Mouse (Mus musculus): ENCODE data around the gene Thbs4. TPM values are rescaled to one million over a fixed set of nuclear protein-coding genes. Genes with fewer than 3 reads are reported as not detected.

The Thbs4 gene
- polyA plus RNA-seq, 1 experiment from 2014 or later = 4.8 TPM

DNA sequence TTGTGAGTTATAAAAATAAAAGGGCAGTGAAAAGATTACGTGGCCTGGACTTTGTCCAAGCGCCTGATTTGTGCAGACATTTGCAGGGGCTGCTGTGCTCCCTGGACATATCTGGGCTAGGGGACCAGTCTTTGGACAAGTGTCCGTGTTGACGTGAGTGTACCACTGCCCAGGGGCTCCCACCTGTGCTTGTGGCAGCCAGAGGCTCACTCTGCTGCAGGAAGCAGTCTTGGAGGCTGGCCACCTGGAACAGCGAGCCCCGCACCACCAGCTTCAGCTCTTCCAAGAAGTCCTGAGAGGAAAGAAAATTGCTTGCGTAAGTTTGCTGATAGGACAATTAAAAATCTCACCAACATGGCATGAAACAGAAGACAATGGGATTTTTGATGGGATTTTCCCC lies 18.7 kb downstream of the Thbs4 start:
- H3K4me2 ChIP-seq (replicated peaks; ENCODE audit: low read depth, low read length) = no peak overlapping the region
- ATAC-seq (ENCODE audit: insufficient number of reproducible peaks, insufficient read depth, low FRiP score, low read depth) = no peak
- no peak overlapping the region for H3K9ac ChIP-seq (replicated peaks; ENCODE audit: low read depth, low read length)
- H3K4me1 ChIP-seq (ENCODE audit: control insufficient read depth, insufficient read depth, low read length) = no peaks in the 10 kb centered on the region
- WGBS = 80% methylated on average over 7 of the region's 7 CpGs
- no peaks in the 10 kb centered on the region for H3K9me3 ChIP-seq (ENCODE audit: control insufficient read depth, low read depth, low read length)
- no peaks in the 10 kb centered on the region for H3K27me3 ChIP-seq (ENCODE audit: control insufficient read depth, insufficient read depth, low read length)
- H3K27ac ChIP-seq (ENCODE audit: low read length) = no peak overlapping the region
- H3K4me3 ChIP-seq (ENCODE audit: low read depth, low read length) = no peak overlapping the region
- no peaks in the 10 kb centered on the region for H3K36me3 ChIP-seq (ENCODE audit: control insufficient read depth, insufficient read depth, low read length)

DNA sequence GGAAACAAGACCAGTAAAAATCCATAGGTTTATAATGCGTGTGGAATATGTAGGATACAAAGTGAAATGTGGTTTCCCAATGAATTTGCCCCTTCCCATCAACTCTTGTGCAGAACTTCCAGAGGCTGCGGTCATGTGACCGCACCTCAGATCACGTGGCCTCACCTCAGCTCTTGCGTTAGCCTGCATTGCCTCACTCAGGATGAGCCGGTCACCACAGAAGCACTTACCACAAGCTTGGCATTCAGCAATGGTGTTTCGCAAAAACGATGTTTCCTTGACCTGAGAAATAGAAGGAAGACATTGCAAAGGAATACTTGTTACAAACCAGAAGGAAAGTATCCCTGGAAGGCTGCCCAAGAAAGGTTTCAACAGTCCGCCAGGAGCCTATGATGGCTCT lies 19.7 kb downstream of the Thbs4 start:
- 94% methylated on average over 9 of the region's 9 CpGs for WGBS
- Histone ChIP-seq H3K4me2 (replicated peaks; ENCODE audit: low read depth, low read length) (no peak overlapping the region), H3K9ac (replicated peaks; ENCODE audit: low read depth, low read length) (no peak overlapping the region), H3K4me1 (ENCODE audit: control insufficient read depth, insufficient read depth, low read length) (no peaks in the 10 kb centered on the region), H3K27ac (ENCODE audit: low read length) (no peak overlapping the region), H3K36me3 (ENCODE audit: control insufficient read depth, insufficient read depth, low read length) (no peaks in the 10 kb centered on the region), H3K27me3 (ENCODE audit: control insufficient read depth, insufficient read depth, low read length) (no peaks in the 10 kb centered on the region), H3K9me3 (ENCODE audit: control insufficient read depth, low read depth, low read length) (no peaks in the 10 kb centered on the region), H3K4me3 (ENCODE audit: low read depth, low read length) (no peak overlapping the region)
- ATAC-seq (ENCODE audit: insufficient number of reproducible peaks, insufficient read depth, low FRiP score, low read depth) = no peak

DNA sequence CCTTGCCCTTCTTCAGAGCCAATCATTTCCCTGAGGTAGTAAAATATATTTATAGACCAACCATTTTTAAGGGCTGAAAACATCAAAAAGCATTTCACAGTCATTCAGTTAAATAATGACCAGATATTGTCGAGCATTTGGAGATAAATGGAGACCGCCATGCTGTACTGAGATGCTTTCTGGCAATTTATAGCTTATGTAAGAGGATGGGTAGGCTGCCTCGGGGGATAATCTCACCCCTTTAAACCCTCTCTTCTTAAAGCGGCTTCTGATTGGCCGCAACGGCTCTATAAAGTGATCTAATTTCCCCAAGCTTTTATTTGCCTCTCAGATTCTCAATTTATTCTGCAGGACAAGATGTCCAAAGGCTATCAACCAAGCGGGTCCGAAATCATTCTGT lies 22.1 kb downstream of the Thbs4 start:
- H3K4me2 ChIP-seq (replicated peaks; ENCODE audit: low read depth, low read length) = no peak overlapping the region
- H3K4me3 ChIP-seq (ENCODE audit: low read depth, low read length) = no peak overlapping the region
- no peak overlapping the region for H3K9ac ChIP-seq (replicated peaks; ENCODE audit: low read depth, low read length)
- H3K9me3 ChIP-seq (ENCODE audit: control insufficient read depth, low read depth, low read length) = no peaks in the 10 kb centered on the region
- no peaks in the 10 kb centered on the region for H3K4me1 ChIP-seq (ENCODE audit: control insufficient read depth, insufficient read depth, low read length)
- ATAC-seq (ENCODE audit: insufficient number of reproducible peaks, insufficient read depth, low FRiP score, low read depth) = no peak
- H3K27me3 ChIP-seq (ENCODE audit: control insufficient read depth, insufficient read depth, low read length) = no peaks in the 10 kb centered on the region
- H3K36me3 ChIP-seq (ENCODE audit: control insufficient read depth, insufficient read depth, low read length) = no peaks in the 10 kb centered on the region
- H3K27ac ChIP-seq (ENCODE audit: low read length) = no peak overlapping the region
- 85% methylated on average over 8 of the region's 8 CpGs for WGBS

DNA sequence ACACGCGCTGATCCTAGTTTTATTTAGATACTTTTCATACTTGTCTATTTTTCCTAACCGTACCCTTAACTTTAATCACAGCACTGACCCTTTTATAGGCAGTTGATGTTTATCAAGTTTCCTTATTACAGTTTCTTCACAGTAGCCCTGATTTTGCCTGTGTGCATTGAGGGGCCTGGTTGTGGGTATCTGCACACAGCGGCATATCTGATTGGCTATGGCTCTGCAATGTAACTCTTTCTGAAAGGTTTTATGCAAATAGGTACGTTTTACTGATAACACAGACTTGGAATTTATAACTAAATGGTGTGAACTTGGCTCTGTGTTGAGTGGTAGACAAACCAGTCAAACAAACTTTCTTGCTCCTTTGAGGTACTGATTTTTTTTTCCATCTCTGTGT lies 23.1 kb downstream of the Thbs4 start:
- WGBS = 83% methylated on average over 5 of the region's 5 CpGs
- no peak overlapping the region for H3K9ac ChIP-seq (replicated peaks; ENCODE audit: low read depth, low read length)
- no peaks in the 10 kb centered on the region for H3K36me3 ChIP-seq (ENCODE audit: control insufficient read depth, insufficient read depth, low read length)
- no peak overlapping the region for H3K27ac ChIP-seq (ENCODE audit: low read length)
- no peak overlapping the region for H3K4me2 ChIP-seq (replicated peaks; ENCODE audit: low read depth, low read length)
- H3K4me1 ChIP-seq (ENCODE audit: control insufficient read depth, insufficient read depth, low read length) = no peaks in the 10 kb centered on the region
- no peaks in the 10 kb centered on the region for H3K27me3 ChIP-seq (ENCODE audit: control insufficient read depth, insufficient read depth, low read length)
- H3K4me3 ChIP-seq (ENCODE audit: low read depth, low read length) = no peak overlapping the region
- no peak for ATAC-seq (ENCODE audit: insufficient number of reproducible peaks, insufficient read depth, low FRiP score, low read depth)
- H3K9me3 ChIP-seq (ENCODE audit: control insufficient read depth, low read depth, low read length) = no peaks in the 10 kb centered on the region

DNA sequence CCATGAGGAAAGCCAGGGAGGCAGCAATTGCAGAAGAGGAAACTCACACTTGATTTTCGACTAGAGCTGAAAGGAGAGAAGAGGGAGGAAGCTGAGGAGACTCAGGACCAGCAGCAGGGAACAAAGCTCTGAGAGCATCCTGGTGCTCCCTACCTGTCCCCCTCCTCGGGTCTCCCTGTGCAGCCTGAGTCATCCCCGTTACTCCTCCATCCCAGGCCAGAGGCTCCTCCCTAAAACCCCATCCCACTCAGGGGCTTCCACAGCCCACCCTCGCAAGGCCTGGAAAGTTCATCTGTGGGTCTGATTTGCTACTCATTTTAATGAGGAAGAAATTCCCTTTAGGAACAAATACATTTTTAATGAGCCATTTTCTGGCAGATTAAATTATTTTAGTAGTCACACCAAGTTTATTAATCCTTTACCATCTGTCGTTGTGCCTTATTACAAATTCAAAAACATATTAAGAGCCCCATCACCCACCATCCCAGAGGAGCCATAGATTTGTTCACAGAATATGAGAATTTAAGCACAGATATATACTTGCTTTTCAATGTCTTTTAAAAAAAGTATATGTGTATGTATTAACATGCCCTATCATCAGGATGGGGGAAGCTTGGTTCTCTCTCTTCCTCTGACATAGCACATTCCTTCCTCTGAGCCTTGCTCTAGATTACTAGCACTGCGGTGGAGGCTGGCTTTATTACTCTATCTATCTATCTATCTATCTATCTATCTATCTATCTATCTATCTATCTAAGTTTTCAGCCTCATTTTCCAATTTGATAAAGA lies 29.0 kb downstream of the Thbs4 start:
- no peaks in the 10 kb centered on the region for H3K27me3 ChIP-seq (ENCODE audit: control insufficient read depth, insufficient read depth, low read length)
- no peak overlapping the region for H3K27ac ChIP-seq (ENCODE audit: low read length)
- H3K4me1 ChIP-seq (ENCODE audit: control insufficient read depth, insufficient read depth, low read length) = no peaks in the 10 kb centered on the region
- H3K36me3 ChIP-seq (ENCODE audit: control insufficient read depth, insufficient read depth, low read length) = no peaks in the 10 kb centered on the region
- WGBS = 74% methylated on average over 6 of the region's 6 CpGs
- no peak overlapping the region for H3K4me2 ChIP-seq (replicated peaks; ENCODE audit: low read depth, low read length)
- no peak overlapping the region for H3K4me3 ChIP-seq (ENCODE audit: low read depth, low read length)
- no peaks in the 10 kb centered on the region for H3K9me3 ChIP-seq (ENCODE audit: control insufficient read depth, low read depth, low read length)
- no peak for ATAC-seq (ENCODE audit: insufficient number of reproducible peaks, insufficient read depth, low FRiP score, low read depth)
- no peak overlapping the region for H3K9ac ChIP-seq (replicated peaks; ENCODE audit: low read depth, low read length)

DNA sequence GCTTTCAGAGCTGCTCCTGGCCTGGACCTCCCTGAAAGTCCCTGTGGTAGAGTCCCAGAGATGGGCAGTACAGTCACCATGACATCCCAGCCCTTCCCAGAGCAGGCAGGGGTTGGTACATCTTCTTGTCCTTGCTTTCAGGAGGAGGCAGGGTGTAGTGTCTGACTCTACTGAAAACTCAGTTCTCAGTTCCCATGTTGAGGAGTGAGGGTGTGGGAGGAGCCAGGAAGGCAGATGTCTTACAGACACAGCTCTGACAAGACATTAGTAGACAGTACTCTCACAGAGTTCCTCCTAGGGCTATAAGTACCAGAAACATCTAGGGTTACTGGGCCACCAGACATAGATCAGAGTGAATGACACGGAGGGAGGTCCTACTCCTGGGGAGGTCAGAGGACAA lies 32.3 kb downstream of the Thbs4 start:
- Histone ChIP-seq H3K4me1 (ENCODE audit: control insufficient read depth, insufficient read depth, low read length) (no peaks in the 10 kb centered on the region), H3K27ac (ENCODE audit: low read length) (no peak overlapping the region), H3K9me3 (ENCODE audit: control insufficient read depth, low read depth, low read length) (no peaks in the 10 kb centered on the region), H3K27me3 (ENCODE audit: control insufficient read depth, insufficient read depth, low read length) (no peaks in the 10 kb centered on the region), H3K4me2 (replicated peaks; ENCODE audit: low read depth, low read length) (no peak overlapping the region), H3K9ac (replicated peaks; ENCODE audit: low read depth, low read length) (no peak overlapping the region), H3K36me3 (ENCODE audit: control insufficient read depth, insufficient read depth, low read length) (no peaks in the 10 kb centered on the region), H3K4me3 (ENCODE audit: low read depth, low read length) (no peak overlapping the region)
- ATAC-seq (ENCODE audit: insufficient number of reproducible peaks, insufficient read depth, low FRiP score, low read depth) = no peak
- 67% methylated on average over 1 of the region's 1 CpGs for WGBS

DNA sequence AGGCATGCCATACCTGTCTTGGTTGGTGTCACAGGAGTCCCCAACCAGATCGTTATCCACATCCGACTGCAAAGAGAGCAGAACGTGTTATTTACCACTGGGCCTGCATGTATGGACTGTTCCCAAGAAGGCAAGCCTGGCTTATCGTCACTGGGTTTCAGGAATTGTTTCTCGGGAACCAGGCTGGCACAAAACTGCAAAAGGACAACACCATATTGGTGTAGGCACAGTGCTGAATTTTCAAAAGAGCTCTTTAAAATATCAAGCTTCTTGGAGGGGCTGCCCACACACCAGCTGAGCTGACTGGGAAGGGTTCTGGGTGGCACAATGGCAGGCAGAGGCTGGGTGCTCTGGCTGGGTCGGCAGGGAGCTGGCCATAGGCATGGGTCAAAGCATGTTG lies 34.1 kb downstream of the Thbs4 start:
- H3K9ac ChIP-seq (replicated peaks; ENCODE audit: low read depth, low read length) = no peak overlapping the region
- no peak overlapping the region for H3K4me2 ChIP-seq (replicated peaks; ENCODE audit: low read depth, low read length)
- no peak for ATAC-seq (ENCODE audit: insufficient number of reproducible peaks, insufficient read depth, low FRiP score, low read depth)
- no peak overlapping the region for H3K4me3 ChIP-seq (ENCODE audit: low read depth, low read length)
- H3K36me3 ChIP-seq (ENCODE audit: control insufficient read depth, insufficient read depth, low read length) = no peaks in the 10 kb centered on the region
- no peaks in the 10 kb centered on the region for H3K4me1 ChIP-seq (ENCODE audit: control insufficient read depth, insufficient read depth, low read length)
- H3K27me3 ChIP-seq (ENCODE audit: control insufficient read depth, insufficient read depth, low read length) = no peaks in the 10 kb centered on the region
- WGBS = 92% methylated on average over 6 of the region's 6 CpGs
- no peaks in the 10 kb centered on the region for H3K9me3 ChIP-seq (ENCODE audit: control insufficient read depth, low read depth, low read length)
- no peak overlapping the region for H3K27ac ChIP-seq (ENCODE audit: low read length)

DNA sequence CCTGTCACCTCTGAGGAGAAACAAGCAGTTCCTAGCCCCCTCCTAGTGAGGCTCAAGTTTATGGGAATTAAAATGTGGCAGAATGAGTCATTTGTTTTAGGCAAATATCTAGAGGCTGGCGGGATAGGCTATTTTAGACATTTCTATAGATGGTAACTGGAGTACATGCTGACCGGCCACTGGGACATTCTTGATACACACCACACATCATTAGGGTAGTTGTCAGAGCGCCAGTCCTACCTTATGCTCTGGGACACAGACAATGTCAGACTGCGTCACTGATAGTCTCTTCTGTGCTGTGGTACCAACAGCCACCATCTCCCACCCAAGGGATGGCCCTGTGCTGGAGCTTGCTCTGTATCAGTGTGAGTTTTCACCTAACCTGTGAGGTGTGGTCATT lies 35.5 kb downstream of the Thbs4 start:
- Histone ChIP-seq H3K4me2 (replicated peaks; ENCODE audit: low read depth, low read length) (no peak overlapping the region), H3K9ac (replicated peaks; ENCODE audit: low read depth, low read length) (no peak overlapping the region), H3K4me3 (ENCODE audit: low read depth, low read length) (no peak overlapping the region), H3K36me3 (ENCODE audit: control insufficient read depth, insufficient read depth, low read length) (no peaks in the 10 kb centered on the region), H3K4me1 (ENCODE audit: control insufficient read depth, insufficient read depth, low read length) (no peaks in the 10 kb centered on the region), H3K9me3 (ENCODE audit: control insufficient read depth, low read depth, low read length) (no peaks in the 10 kb centered on the region), H3K27ac (ENCODE audit: low read length) (no peak overlapping the region), H3K27me3 (ENCODE audit: control insufficient read depth, insufficient read depth, low read length) (no peaks in the 10 kb centered on the region)
- WGBS = 84% methylated on average over 4 of the region's 4 CpGs
- no peak for ATAC-seq (ENCODE audit: insufficient number of reproducible peaks, insufficient read depth, low FRiP score, low read depth)

DNA sequence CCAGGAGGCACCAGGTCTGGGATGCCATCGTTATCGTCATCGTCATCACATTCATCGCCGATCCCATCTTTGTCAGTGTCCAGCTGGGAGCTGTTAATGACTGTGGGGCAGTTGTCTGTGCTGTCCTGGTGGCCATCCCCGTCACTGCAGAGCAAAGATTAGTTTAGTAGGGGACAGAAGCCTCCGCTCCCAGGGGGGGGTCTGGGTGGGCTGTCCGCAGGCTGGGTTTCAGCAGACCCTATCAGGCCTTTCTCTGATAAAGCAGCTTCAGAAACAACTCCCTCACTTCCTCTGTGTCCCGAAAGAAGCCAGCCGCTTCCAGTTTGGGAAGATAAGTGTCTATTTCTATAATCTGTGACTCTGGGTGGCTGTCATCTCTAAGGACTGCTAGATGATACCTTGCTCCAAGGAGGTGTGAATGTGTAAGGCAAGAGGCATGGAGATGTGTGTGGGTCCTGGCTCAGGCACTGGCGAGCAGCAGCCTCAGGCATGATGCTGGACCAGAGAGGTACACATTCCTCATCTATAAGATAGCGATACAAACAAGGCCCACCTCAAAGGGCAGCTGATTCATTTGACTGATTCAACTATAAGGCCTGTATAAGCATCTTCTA lies 36.5 kb downstream of the Thbs4 start:
- no peak for ATAC-seq (ENCODE audit: insufficient number of reproducible peaks, insufficient read depth, low FRiP score, low read depth)
- no peak overlapping the region for H3K4me3 ChIP-seq (ENCODE audit: low read depth, low read length)
- WGBS = 84% methylated on average over 12 of the region's 12 CpGs
- H3K9me3 ChIP-seq (ENCODE audit: control insufficient read depth, low read depth, low read length) = no peaks in the 10 kb centered on the region
- H3K9ac ChIP-seq (replicated peaks; ENCODE audit: low read depth, low read length) = no peak overlapping the region
- no peak overlapping the region for H3K4me2 ChIP-seq (replicated peaks; ENCODE audit: low read depth, low read length)
- no peaks in the 10 kb centered on the region for H3K27me3 ChIP-seq (ENCODE audit: control insufficient read depth, insufficient read depth, low read length)
- no peak overlapping the region for H3K27ac ChIP-seq (ENCODE audit: low read length)
- H3K36me3 ChIP-seq (ENCODE audit: control insufficient read depth, insufficient read depth, low read length) = no peaks in the 10 kb centered on the region
- H3K4me1 ChIP-seq (ENCODE audit: control insufficient read depth, insufficient read depth, low read length) = no peaks in the 10 kb centered on the region
